28 mouse cellular contexts compared by ENCODE assay signal in genomic region chr19:61083006-61083405, GRCm38 (mm10).
"Had no signal": no experiment of that assay in that cellular context is flagged by ENCODE, and none has a peak within 500 bp of the region (broad histone marks: within the 10 kb centered on the region; RNA-seq: fewer than 3 reads in every experiment).

No protein-coding gene starts in this region.

- H3K4me1 ChIP-seq: embryonic facial prominence, embryonic 10.5 days; embryonic facial prominence, embryonic 12.5 days; embryonic facial prominence, embryonic 13.5 days; embryonic facial prominence, embryonic 15.5 days; forebrain, embryonic 10.5 days; forebrain, embryonic 12.5 days; forebrain, embryonic 13.5 days; forebrain, embryonic 15.5 days had no signal

- H3K4me2 ChIP-seq: embryonic facial prominence, embryonic 12.5 days; embryonic facial prominence, embryonic 13.5 days; embryonic facial prominence, embryonic 15.5 days; forebrain, embryonic 12.5 days; forebrain, embryonic 13.5 days; forebrain, embryonic 15.5 days had no signal

- ATAC-seq: forebrain, embryonic 13.5 days; forebrain, embryonic 14.5 days; forebrain, embryonic 15.5 days; forebrain, embryonic 16.5 days; forebrain, postnatal 0 days had no signal

- H3K9ac ChIP-seq: embryonic facial prominence, embryonic 12.5 days; embryonic facial prominence, embryonic 13.5 days; embryonic facial prominence, embryonic 15.5 days; forebrain, embryonic 12.5 days; forebrain, embryonic 13.5 days; forebrain, embryonic 15.5 days; forebrain, postnatal 0 days had no signal

- H3K27me3 ChIP-seq: embryonic facial prominence, embryonic 12.5 days; embryonic facial prominence, embryonic 13.5 days; embryonic facial prominence, embryonic 15.5 days; forebrain, embryonic 12.5 days; forebrain, embryonic 13.5 days; forebrain, embryonic 15.5 days had no signal

- DNase-seq: cerebellum, adult 2 months; cerebellum, adult 8-10 months; cerebellum, adult 9-10 months; cerebellum, adult 9-11 months; cerebellum, postnatal 10 days; cerebellum, postnatal 14 days; cerebellum, postnatal 25 days; cerebellum, postnatal 36 days; embryo, embryonic 11 days; forebrain, postnatal 0 days; gastrocnemius, adult 2 months; gastrocnemius, postnatal 10 days; gastrocnemius, postnatal 14 days; gastrocnemius, postnatal 25 days; gastrocnemius, postnatal 36 days; heart, adult 18-20 months; heart, adult 2 months had no signal

- H3K4me3 ChIP-seq: embryonic facial prominence, embryonic 10.5 days; embryonic facial prominence, embryonic 12.5 days; embryonic facial prominence, embryonic 13.5 days; embryonic facial prominence, embryonic 15.5 days; erythroblast, embryonic 14.5 days; forebrain, embryonic 10.5 days; forebrain, embryonic 12.5 days; forebrain, embryonic 13.5 days; forebrain, embryonic 15.5 days; gastrocnemius, adult 2 months; heart, adult 2 months had no signal

- H3K9me3 ChIP-seq: embryonic facial prominence, embryonic 10.5 days; embryonic facial prominence, embryonic 12.5 days; embryonic facial prominence, embryonic 13.5 days; embryonic facial prominence, embryonic 15.5 days; forebrain, embryonic 10.5 days; forebrain, embryonic 12.5 days; forebrain, embryonic 13.5 days; forebrain, embryonic 15.5 days had no signal

- H3K27ac ChIP-seq: embryonic facial prominence, embryonic 10.5 days; embryonic facial prominence, embryonic 12.5 days; embryonic facial prominence, embryonic 13.5 days; embryonic facial prominence, embryonic 15.5 days; forebrain, embryonic 10.5 days; forebrain, embryonic 12.5 days; forebrain, embryonic 13.5 days; forebrain, embryonic 15.5 days; gastrocnemius, adult 2 months; heart, adult 2 months had no signal
